Mouse (Mus musculus): ENCODE data around the gene Slc16a5.
"Not testable (repeated sequence)": the region's sequence is repeated elsewhere in the genome, so short reads cannot be mapped to it uniquely, and the experiment has no call there.

Gene Slc16a5

GRCm38 (mm10) chr11:115478296-115478938 lies 16.1 kb downstream of the Slc16a5 start:
- DNase-seq (ENCODE audit: low spot score in 2 of 2): no peak

GRCm38 (mm10) chr11:115481553-115482259 lies 19.4 kb downstream of the Slc16a5 start:
- DNase-seq (ENCODE audit: low spot score in 2 of 2): no peak

GRCm38 (mm10) chr11:115483278-115483677 lies 21.0 kb downstream of the Slc16a5 start:
- no peak for DNase-seq (ENCODE audit: low spot score in 2 of 2)

- peak in 1 of 2 experiments; percentile 77 for DNase-seq (ENCODE audit: low spot score in 2 of 2)
Measured at GRCm38 (mm10) chr11:115483726-115484125, 21.5 kb downstream of the Slc16a5 start.

GRCm38 (mm10) chr11:115485155-115485554 lies 22.9 kb downstream of the Slc16a5 start:
- DNase-seq (ENCODE audit: low spot score in 2 of 2): no peak

GRCm38 (mm10) chr11:115488551-115489104 lies 26.4 kb downstream of the Slc16a5 start:
- DNase-seq (ENCODE audit: low spot score in 2 of 2): no peak

GRCm38 (mm10) chr11:115490441-115491355 lies 28.4 kb downstream of the Slc16a5 start:
- DNase-seq (ENCODE audit: low spot score in 2 of 2): no peak

GRCm38 (mm10) chr11:115491356-115492083 lies 29.2 kb downstream of the Slc16a5 start, which contains the start of gene Nt5c:
Gene Nt5c (minus strand): TSS chr11:115491862.
- DNase-seq (ENCODE audit: low spot score in 2 of 2): peak; percentile 75 to 78

- DNase-seq (ENCODE audit: low spot score in 2 of 2): no peak
Measured at GRCm38 (mm10) chr11:115492387-115492786, 30.1 kb downstream of the Slc16a5 start.

GRCm38 (mm10) chr11:115496559-115496958 lies 34.3 kb downstream of the Slc16a5 start:
- DNase-seq (ENCODE audit: low spot score in 2 of 2): not testable (repeated sequence)

GRCm38 (mm10) chr11:115502636-115503035 lies 40.4 kb downstream of the Slc16a5 start:
- no peak for DNase-seq (ENCODE audit: low spot score in 2 of 2)

GRCm38 (mm10) chr11:115506586-115506985 lies 44.3 kb downstream of the Slc16a5 start:
- no peak for DNase-seq (ENCODE audit: low spot score in 2 of 2)

- no peak for DNase-seq (ENCODE audit: low spot score in 2 of 2)
Measured at GRCm38 (mm10) chr11:115508061-115508460, 45.8 kb downstream of the Slc16a5 start.

- no peak for DNase-seq (ENCODE audit: low spot score in 2 of 2)
Measured at GRCm38 (mm10) chr11:115509773-115510506, 47.7 kb downstream of the Slc16a5 start.

GRCm38 (mm10) chr11:115510507-115510888 lies 48.2 kb downstream of the Slc16a5 start:
- no peak for DNase-seq (ENCODE audit: low spot score in 2 of 2)

- no peak for DNase-seq (ENCODE audit: low spot score in 2 of 2)
Measured at GRCm38 (mm10) chr11:115511121-115511520, 48.8 kb downstream of the Slc16a5 start.

- DNase-seq (ENCODE audit: low spot score in 2 of 2): no peak
Measured at GRCm38 (mm10) chr11:115512004-115512403, 49.7 kb downstream of the Slc16a5 start.

- DNase-seq (ENCODE audit: low spot score in 2 of 2): no peak
Measured at GRCm38 (mm10) chr11:115512407-115513183, 50.3 kb downstream of the Slc16a5 start.

Data from frontal cortex, postnatal 10 days (tissue).